Mouse (Mus musculus): ENCODE results near the gene Susd2.

- no peak for TF ChIP-seq GATA1 (IDR thresholded peaks at IDR 0.05; ENCODE audit: borderline replicate concordance, low read length)
- no peak for TF ChIP-seq FLI1 (IDR thresholded peaks at IDR 0.05; ENCODE audit: low read length)
Observed at GRCm38 (mm10) chr10:75676286-75676685, 32.5 kb upstream of the Susd2 start.
